Mouse (Mus musculus) urinary bladder, postnatal 14 days (tissue): ENCODE results near the gene Crlf1.

Experiments used
- DNase-seq: peaks from one replicate; pipeline ENCODE4 v3.0.0; 2021; ENCODE audit warnings: low spot score

The Crlf1 gene

GRCm38 (mm10) chr8:70469295-70469916, 23.6 kb upstream of the Crlf1 start:
- no peak for DNase-seq

GRCm38 (mm10) chr8:70469938-70470337, 23.0 kb upstream of the Crlf1 start:
- no peak for DNase-seq

GRCm38 (mm10) chr8:70471856-70472255, 21.1 kb upstream of the Crlf1 start:
- no peak for DNase-seq

GRCm38 (mm10) chr8:70476333-70477268, 16.4 kb upstream of the Crlf1 start, which contains the start of gene Klhl26:
Gene Klhl26, minus strand, starts transcription at chr8:70476968.
- DNase-seq, result peak; percentile 98

GRCm38 (mm10) chr8:70477269-70477982, 15.5 kb upstream of the Crlf1 start:
- peak; percentile 40 for DNase-seq

GRCm38 (mm10) chr8:70481908-70482307, 11.1 kb upstream of the Crlf1 start:
- no peak for DNase-seq

- no peak for DNase-seq
Measured at GRCm38 (mm10) chr8:70482943-70483342, 10.0 kb upstream of the Crlf1 start.

GRCm38 (mm10) chr8:70486191-70486681, 6.7 kb upstream of the Crlf1 start:
- no peak for DNase-seq

- DNase-seq, result no peak
Measured at GRCm38 (mm10) chr8:70486941-70487520, 5.9 kb upstream of the Crlf1 start, which contains the start of gene Tmem59l. Gene Tmem59l, minus strand, starts transcription at chr8:70487358.

GRCm38 (mm10) chr8:70487993-70488796, 4.8 kb upstream of the Crlf1 start:
- no peak for DNase-seq

GRCm38 (mm10) chr8:70488931-70489470, 4.0 kb upstream of the Crlf1 start:
- DNase-seq, result no peak

- DNase-seq, result no peak
Measured at GRCm38 (mm10) chr8:70489576-70489975, 3.4 kb upstream of the Crlf1 start.

- DNase-seq, result no peak
Measured at GRCm38 (mm10) chr8:70490061-70490879, 2.7 kb upstream of the Crlf1 start.

- DNase-seq, result no peak
Measured at GRCm38 (mm10) chr8:70490880-70491495, 2.0 kb upstream of the Crlf1 start.

GRCm38 (mm10) chr8:70493692-70494415, 896 bp downstream of the Crlf1 start:
- DNase-seq, result no peak

- DNase-seq, result no peak
Measured at GRCm38 (mm10) chr8:70494416-70494945, 1.5 kb downstream of the Crlf1 start.

GRCm38 (mm10) chr8:70495001-70495770, 2.2 kb downstream of the Crlf1 start:
- DNase-seq, result no peak

GRCm38 (mm10) chr8:70495771-70496062, 2.8 kb downstream of the Crlf1 start:
- DNase-seq, result no peak
